In genomic region chr13:56601199-56601598, GRCm38 (mm10) we compare ENCODE assay signal across 8 mouse cellular contexts. TPM values are rescaled to one million over a fixed set of nuclear protein-coding genes. Genes with fewer than 3 reads are reported as not detected.
DNase-seq lines count a peak whose midpoint lies in the region; ATAC-seq and TF ChIP-seq lines count a peak whose summit lies in the region.

No protein-coding gene starts in this region.

- TF ChIP-seq CTCF in midbrain, postnatal 0 days (IDR thresholded peaks at IDR 0.05), result no peak

- no peak overlapping the region for H3K4me3 ChIP-seq in midbrain, embryonic 13.5 days (replicated peaks)
- no peak overlapping the region for H3K4me3 ChIP-seq in midbrain, postnatal 0 days (ENCODE audit: low read depth, low read length)
- H3K4me3 ChIP-seq in hindbrain, embryonic 14.5 days (replicated peaks; ENCODE audit: low read length), result no peak overlapping the region
- no peak overlapping the region for H3K4me3 ChIP-seq in stomach, embryonic 15.5 days (replicated peaks)

- H3K9ac ChIP-seq in midbrain, embryonic 13.5 days (replicated peaks), result no peak overlapping the region
- H3K9ac ChIP-seq in midbrain, postnatal 0 days (replicated peaks; ENCODE audit: low read length, poor library complexity, severe bottlenecking), result no peak overlapping the region
- no peak overlapping the region for H3K9ac ChIP-seq in hindbrain, embryonic 14.5 days
- no peak overlapping the region for H3K9ac ChIP-seq in stomach, embryonic 15.5 days

- no peak for DNase-seq in midbrain, postnatal 0 days (ENCODE audit: low spot score)
- peak; percentile 72 for DNase-seq in forelimb bud, embryonic 11.5 days (ENCODE audit: low read depth, low spot score)
- DNase-seq in hindbrain, embryonic 14.5 days (ENCODE audit: low spot score), result no peak
- no peak for DNase-seq in cerebellum, postnatal 4 days (ENCODE audit: low spot score in 2 of 2)
- DNase-seq in thymus, postnatal 36 days, result no peak
- DNase-seq in cerebellum, postnatal 14 days, result no peak

- 0 out of 2 replicates have a peak, but pooled peaks have one; percentile 22 for ATAC-seq in midbrain, embryonic 13.5 days
- no peak for ATAC-seq in midbrain, postnatal 0 days (ENCODE audit: low FRiP score)
- ATAC-seq in hindbrain, embryonic 14.5 days (ENCODE audit: low FRiP score), result peak; percentile 31; the same call in 1 of the 2 replicates
- peak; percentile 79 for ATAC-seq in stomach, embryonic 15.5 days (ENCODE audit: insufficient read depth, low FRiP score, low read depth)

- peaks cover 22% of the 10 kb centered on the region for H3K4me1 ChIP-seq in midbrain, embryonic 13.5 days (replicated peaks)
- no peaks in the 10 kb centered on the region for H3K4me1 ChIP-seq in midbrain, postnatal 0 days (ENCODE audit: insufficient read depth, low read length)
- peaks cover 11% of the 10 kb centered on the region for H3K4me1 ChIP-seq in hindbrain, embryonic 14.5 days (replicated peaks; ENCODE audit: control insufficient read depth, insufficient read depth, low read length)
- H3K4me1 ChIP-seq in stomach, embryonic 15.5 days, result peaks cover 45% of the 10 kb centered on the region

- no peak overlapping the region for H3K27ac ChIP-seq in midbrain, embryonic 13.5 days
- H3K27ac ChIP-seq in midbrain, postnatal 0 days (ENCODE audit: low read depth, low read length), result no peak overlapping the region
- H3K27ac ChIP-seq in hindbrain, embryonic 14.5 days, result no peak overlapping the region
- peak overlapping the region; percentile 88 for H3K27ac ChIP-seq in stomach, embryonic 15.5 days

- no peaks in the 10 kb centered on the region for H3K9me3 ChIP-seq in midbrain, embryonic 13.5 days
- H3K9me3 ChIP-seq in midbrain, postnatal 0 days (ENCODE audit: low read length), result no peaks in the 10 kb centered on the region
- H3K9me3 ChIP-seq in hindbrain, embryonic 14.5 days (ENCODE audit: control insufficient read depth, low read length), result no peaks in the 10 kb centered on the region
- no peaks in the 10 kb centered on the region for H3K9me3 ChIP-seq in stomach, embryonic 15.5 days

- WGBS in midbrain, embryonic 13.5 days, result 40% methylated on average over 11 of the region's 11 CpGs
- 44% methylated on average over 11 of the region's 11 CpGs for WGBS in midbrain, postnatal 0 days
- 24% methylated on average over 11 of the region's 11 CpGs for WGBS in hindbrain, embryonic 14.5 days
- 24% methylated on average over 11 of the region's 11 CpGs for WGBS in stomach, embryonic 15.5 days

- H3K4me2 ChIP-seq in midbrain, embryonic 13.5 days (replicated peaks), result no peak overlapping the region
- no peak overlapping the region for H3K4me2 ChIP-seq in midbrain, postnatal 0 days (ENCODE audit: low read depth, low read length, poor library complexity, severe bottlenecking)
- H3K4me2 ChIP-seq in hindbrain, embryonic 14.5 days (replicated peaks), result no peak overlapping the region
- H3K4me2 ChIP-seq in stomach, embryonic 15.5 days, result no peak overlapping the region; the same call in 1 of the 2 replicates

- H3K27me3 ChIP-seq in midbrain, embryonic 13.5 days, result peaks cover 25% of the 10 kb centered on the region; the same call in 1 of the 2 replicates
- no peaks in the 10 kb centered on the region for H3K27me3 ChIP-seq in midbrain, postnatal 0 days (ENCODE audit: insufficient read depth, low read length)
- H3K27me3 ChIP-seq in hindbrain, embryonic 14.5 days (ENCODE audit: control insufficient read depth, insufficient read depth, low read length), result no peaks in the 10 kb centered on the region
- H3K27me3 ChIP-seq in stomach, embryonic 15.5 days (replicated peaks), result no peaks in the 10 kb centered on the region

- no peaks in the 10 kb centered on the region for H3K36me3 ChIP-seq in midbrain, embryonic 13.5 days
- no peaks in the 10 kb centered on the region for H3K36me3 ChIP-seq in midbrain, postnatal 0 days (ENCODE audit: insufficient read depth, low read length)
- no peaks in the 10 kb centered on the region for H3K36me3 ChIP-seq in hindbrain, embryonic 14.5 days (replicated peaks; ENCODE audit: control insufficient read depth, insufficient read depth)
- H3K36me3 ChIP-seq in stomach, embryonic 15.5 days, result no peaks in the 10 kb centered on the region

RNA-seq across cellular contexts. Expression of gene Tgfbi, which starts 8.1 kb away (rescaled TPM):
- polyA plus RNA-seq in midbrain, embryonic 13.5 days (2015; fragmentation: Nextera tagmentation; extraction: Ambion mirVana), result 4.0 and 4.8 TPM in 2 replicates
- 6.3 and 7.5 TPM in 2 replicates for total RNA-seq in midbrain, postnatal 0 days (2014; rRNA removed)
- polyA plus RNA-seq in midbrain, postnatal 0 days (2015; fragmentation: Nextera tagmentation; extraction: Ambion mirVana), result 3.0 and 3.4 TPM in 2 replicates
- polyA plus RNA-seq in hindbrain, embryonic 14.5 days (2014; fragmentation: Nextera tagmentation; extraction: Ambion mirVana), result 5.2 and 7.1 TPM in 2 replicates
- polyA plus RNA-seq in stomach, embryonic 15.5 days (2015; fragmentation: Nextera tagmentation; extraction: Ambion mirVana), result 158 and 165 TPM in 2 replicates

RNA-seq across cellular contexts. Expression of gene Lect2, which starts 52.9 kb away (rescaled TPM):
- not detected in 2 replicates for polyA plus RNA-seq in midbrain, embryonic 13.5 days (2015; fragmentation: Nextera tagmentation; extraction: Ambion mirVana)
- total RNA-seq in midbrain, postnatal 0 days (2014; rRNA removed), result not detected in 2 replicates
- polyA plus RNA-seq in midbrain, postnatal 0 days (2015; fragmentation: Nextera tagmentation; extraction: Ambion mirVana), result not detected in 2 replicates
- polyA plus RNA-seq in hindbrain, embryonic 14.5 days (2014; fragmentation: Nextera tagmentation; extraction: Ambion mirVana), result not detected in 2 replicates
- 6.6 and 9.4 TPM in 2 replicates for polyA plus RNA-seq in stomach, embryonic 15.5 days (2015; fragmentation: Nextera tagmentation; extraction: Ambion mirVana)

Comparison
In these comparisons a context has a peak if more than half of its experiments do, and no peak if none do; other contexts are left out.
1. RNA of gene Tgfbi, which starts 8.1 kb away (polyA plus RNA-seq): 158 to 165 TPM in stomach, embryonic 15.5 days; 5.2 to 7.1 TPM in hindbrain, embryonic 14.5 days, 4.0 to 4.8 TPM in midbrain, embryonic 13.5 days and 3.0 to 3.4 TPM in midbrain, postnatal 0 days; every median in the first group is over 10 times any median in the second.